Mouse (Mus musculus): ENCODE measurements around the gene Faah.

- TF ChIP-seq CTCF (IDR thresholded peaks at IDR 0.05; ENCODE audit: extremely low read depth, insufficient read depth, insufficient read length, insufficient replicate concordance) (no peak), POLR2A (IDR thresholded peaks at IDR 0.05; ENCODE audit: low read depth, low read length) (no peak)
These were observed 15.6 kb upstream of the Faah start for GRCm38 (mm10) chr4:116033374-116033773.

Data from spleen, adult 2 months (tissue).